Mouse (Mus musculus) MN1 (cell line): Measurements from ENCODE around the gene Mkrn2.
"Not testable (repeated sequence)": the region's sequence is repeated elsewhere in the genome, so short reads cannot be mapped to it uniquely, and the experiment has no call there.

Experiments used
- DNase-seq: peaks from one replicate; pipeline ENCODE4 v3.0.0-alpha.2; 2016; ENCODE audit warnings: low spot score

Mkrn2 gene

DNA sequence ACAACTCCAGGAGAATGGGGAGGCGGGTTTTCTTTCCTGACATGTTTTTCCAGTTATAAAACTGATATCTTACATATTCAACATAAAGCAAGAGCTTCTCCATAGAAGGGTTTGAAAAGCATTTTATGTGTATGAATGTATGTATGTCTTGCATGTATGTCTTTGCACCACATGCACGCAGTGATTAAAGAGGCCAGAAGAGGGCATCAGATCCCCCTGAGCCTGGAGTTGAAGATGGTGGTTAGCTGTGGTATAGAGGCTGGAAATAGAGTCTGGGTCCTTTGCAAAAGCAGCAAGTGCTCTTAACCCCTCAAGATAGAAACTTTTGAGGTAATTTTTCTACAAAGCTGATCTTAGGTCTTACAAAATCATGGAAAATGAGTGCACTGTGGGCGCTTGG, 7.4 kb downstream of the Mkrn2 start:
- DNase-seq, result no peak

DNA sequence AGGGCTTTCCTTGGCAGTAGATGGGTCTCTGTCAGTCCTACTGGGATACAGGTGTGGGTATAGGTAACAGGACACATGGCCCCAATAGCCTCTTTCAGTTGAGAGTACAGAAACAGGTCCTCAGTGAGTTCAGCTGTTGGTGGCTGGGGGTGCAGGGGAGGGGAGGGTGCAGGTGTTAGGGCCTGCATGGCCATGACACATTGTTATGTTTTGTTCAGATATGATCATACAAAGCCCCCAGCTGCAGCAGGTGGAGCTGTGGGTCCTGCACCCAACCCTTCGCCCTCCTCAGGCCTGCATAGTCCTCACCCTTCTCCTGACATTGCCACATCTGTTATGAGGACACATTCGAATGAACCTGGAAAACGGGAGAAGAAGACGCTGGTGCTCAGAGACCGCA, 8.6 kb downstream of the Mkrn2 start:
- no peak for DNase-seq

DNA sequence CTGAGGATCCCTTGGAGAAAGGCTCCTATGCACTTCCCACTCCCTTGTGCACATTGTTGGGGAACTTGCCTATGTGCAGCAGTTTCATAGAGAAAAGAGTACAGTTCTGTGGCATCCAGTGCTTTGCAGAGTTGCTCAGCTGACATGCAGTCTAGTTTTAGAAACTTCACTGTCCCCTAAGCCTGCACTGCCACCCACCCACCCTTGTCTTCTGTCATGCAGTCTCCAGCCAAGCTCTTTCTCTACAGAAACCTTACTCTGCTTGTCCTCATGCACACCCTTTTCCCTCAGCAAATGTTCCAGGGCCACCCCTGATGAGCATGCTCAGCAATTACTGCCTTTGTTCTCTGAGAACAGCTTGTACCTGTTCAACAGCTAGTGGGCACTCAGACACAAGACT, 12.1 kb downstream of the Mkrn2 start:
- DNase-seq, result no peak

DNA sequence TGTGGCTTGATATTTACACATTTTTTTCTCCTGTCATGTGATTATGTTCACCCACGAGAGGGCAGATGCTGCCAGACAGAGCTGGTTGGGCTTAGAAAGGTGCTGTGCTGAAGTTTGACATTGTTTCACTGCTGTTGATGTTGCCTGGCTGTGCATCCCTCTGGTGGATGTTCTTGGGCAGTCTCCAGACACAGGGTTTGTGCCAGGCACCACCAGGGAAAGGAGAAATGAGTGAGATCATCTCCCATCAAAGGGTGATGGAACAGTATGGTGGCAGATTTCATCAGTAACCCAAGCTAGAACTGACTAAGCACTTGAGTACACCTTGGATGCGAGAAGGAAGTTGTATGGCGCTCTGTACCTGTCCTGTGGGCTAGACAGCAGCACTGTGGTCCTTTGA, 14.3 kb downstream of the Mkrn2 start:
- DNase-seq, result peak; percentile 36

DNA sequence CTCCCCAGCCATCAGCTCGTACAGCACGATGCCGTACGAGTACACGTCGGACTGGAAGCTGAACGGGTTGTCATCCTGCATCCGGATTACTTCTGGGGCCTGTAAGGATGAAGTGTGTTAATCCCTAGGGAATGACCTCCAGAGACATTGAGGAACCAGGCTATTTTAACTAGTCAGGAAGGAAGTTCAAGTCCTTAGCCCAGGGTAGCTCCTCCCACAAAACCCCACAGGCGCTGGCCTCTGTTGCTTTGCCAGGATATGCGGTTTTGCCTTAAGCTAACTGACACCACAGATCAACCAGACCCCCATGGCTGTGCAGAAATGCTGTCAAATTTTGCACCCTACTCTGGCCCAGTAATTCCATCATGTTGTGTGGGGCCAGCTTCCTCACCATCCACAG, 18.1 kb downstream of the Mkrn2 start:
- DNase-seq, result no peak

DNA sequence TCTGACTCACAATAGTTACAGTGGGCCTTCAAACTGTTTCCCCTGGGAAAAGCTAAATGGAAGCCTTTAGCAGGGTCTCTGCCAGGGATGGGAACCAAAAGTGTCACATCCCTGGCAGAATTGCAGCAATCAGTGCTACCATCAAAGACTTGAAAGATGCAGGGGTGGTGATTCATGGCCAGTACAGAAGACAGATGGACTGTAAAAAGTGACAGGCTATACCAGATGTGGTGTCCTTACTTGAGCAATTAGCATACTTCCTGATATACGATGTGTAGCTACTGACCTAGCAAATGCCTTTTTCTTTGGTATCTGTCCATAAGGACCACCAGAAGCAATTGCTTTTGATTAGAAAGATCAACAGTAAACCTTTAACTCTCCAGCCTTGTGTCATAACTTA, 19.2 kb downstream of the Mkrn2 start:
- DNase-seq, result peak; percentile 55

DNA sequence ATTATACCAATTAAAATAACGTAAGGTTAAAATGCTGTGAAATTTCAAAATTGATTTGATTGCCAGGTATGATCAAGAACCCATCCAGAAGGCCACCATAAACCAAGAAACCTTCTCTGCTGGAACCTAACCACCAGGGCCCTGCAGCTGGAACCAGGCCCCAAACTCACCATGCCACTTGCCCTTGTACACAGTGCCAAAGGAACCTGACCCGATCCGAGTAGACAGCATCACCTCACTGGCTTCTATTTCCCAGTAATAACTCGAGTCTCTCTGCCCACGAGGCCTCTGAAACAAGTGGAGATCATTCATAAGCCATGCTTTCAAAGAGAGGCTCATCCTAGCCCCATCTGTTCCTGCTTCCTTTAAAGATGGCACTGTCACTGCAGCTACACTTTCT, 24.4 kb downstream of the Mkrn2 start:
- no peak for DNase-seq

DNA sequence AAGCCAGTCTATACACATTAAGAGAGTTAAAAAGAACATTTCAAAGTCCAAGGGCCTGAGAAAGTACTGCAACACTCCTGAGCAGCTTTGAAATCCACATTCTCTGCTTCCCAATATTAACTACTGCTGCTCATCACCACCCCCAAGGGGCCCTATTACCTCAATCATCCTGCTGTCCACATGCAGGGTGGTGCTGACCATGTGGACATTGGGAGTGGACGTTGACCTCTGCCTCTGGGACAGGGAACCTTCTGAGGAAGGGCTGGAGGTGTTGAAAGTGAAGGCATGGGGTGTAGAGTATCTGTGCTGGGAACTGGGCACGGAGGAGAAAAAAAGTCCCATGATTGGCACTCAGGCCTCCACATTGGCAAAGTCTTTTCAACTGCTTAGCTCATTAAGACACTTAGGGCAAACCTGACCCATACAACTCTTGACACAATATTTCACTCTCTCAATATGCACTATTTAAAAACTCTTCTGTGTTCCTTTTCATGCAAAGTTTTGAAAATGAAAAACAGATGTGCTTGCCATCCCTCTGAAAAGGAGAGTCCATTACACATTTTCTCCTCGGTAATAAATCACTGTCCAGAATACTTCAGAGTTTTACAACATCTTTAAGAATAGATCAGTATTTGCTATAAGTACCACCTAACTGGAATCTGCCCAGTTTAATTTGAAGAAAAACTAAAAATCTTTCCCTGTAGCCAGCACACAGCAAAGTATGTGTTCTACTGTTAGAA, 29.5 kb downstream of the Mkrn2 start:
- no peak for DNase-seq

DNA sequence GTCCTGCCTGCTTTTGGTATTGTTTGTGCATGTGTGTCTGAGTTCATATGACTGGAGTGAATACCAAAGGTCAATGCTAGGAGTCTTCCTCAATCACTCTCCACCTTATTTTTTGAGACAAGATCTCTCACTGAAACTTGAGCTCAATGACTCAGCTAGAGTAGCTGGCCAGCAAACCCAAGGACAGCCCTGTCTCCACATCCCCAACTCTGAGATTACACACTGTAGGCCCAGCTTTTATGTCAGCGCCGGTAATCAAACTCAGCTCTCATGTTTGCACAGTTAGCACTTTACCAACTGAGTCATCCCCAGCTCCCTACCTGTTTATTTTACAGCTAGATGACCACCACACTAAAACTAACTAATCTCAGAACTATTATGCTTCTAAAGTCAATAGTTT, 32.3 kb downstream of the Mkrn2 start:
- DNase-seq, result no peak

DNA sequence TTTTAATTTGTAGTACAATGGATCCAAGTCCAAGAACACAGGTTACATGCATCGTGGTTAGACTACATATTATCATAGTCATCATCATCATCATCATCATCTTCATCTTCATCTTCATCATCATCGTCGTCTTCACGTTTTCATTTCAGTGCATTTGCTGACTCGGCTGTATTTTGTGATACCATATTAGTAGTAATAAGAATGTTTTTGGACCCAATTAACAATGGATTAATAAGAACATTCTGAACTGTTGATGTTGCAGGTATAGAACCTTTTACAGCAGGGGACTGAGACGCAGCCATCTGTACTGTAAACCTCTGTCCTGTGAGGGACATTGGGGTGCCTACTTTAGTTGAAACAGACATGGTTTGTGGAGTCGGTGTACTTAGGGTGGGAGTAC, 36.5 kb downstream of the Mkrn2 start:
- not testable (repeated sequence) for DNase-seq

DNA sequence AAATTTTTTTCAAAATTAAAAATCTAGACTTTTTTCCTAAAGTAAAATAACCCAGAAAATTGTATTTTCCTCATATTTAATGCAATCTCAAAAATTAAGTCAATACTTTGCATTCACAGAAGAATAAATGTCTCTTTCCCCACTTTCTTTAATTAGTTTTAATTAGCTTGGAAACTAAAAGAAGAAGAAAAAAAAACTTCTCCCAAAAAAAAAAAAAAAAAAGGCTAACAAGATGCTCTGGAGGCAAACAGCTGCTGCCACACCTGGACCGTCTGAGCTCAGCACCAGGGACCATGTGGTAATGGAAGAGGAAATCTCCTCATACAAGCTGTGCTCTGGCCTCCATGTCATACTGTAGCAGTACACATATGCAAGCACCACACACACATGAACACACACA, 41.6 kb downstream of the Mkrn2 start:
- no peak for DNase-seq

DNA sequence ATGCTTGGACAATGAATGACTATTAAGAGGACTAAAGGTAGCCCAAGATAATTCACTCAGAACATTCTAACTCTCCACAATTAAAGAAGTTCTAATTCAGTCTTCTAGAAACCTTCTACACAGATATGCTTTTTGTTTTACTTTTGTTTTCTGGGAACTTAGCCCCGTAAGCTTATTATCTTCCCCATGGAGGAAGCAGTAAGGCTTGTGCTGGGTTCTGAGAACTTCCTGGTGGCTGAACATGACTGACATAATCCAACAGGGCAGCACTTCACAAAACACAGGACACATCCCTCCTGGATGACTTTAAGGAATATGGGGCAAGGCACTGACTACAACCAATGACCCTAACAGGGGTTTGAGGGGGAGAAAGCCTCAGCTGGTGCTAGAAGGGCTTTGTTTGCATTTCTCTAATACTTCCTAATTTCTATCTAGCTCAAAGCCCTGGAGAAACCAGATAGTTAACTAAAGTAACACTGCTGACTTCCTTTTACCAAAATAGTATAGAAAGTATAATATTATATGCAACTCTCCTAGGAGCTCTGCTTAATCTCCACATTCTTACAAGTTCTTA, 48.2 kb downstream of the Mkrn2 start:
- DNase-seq, result no peak

DNA sequence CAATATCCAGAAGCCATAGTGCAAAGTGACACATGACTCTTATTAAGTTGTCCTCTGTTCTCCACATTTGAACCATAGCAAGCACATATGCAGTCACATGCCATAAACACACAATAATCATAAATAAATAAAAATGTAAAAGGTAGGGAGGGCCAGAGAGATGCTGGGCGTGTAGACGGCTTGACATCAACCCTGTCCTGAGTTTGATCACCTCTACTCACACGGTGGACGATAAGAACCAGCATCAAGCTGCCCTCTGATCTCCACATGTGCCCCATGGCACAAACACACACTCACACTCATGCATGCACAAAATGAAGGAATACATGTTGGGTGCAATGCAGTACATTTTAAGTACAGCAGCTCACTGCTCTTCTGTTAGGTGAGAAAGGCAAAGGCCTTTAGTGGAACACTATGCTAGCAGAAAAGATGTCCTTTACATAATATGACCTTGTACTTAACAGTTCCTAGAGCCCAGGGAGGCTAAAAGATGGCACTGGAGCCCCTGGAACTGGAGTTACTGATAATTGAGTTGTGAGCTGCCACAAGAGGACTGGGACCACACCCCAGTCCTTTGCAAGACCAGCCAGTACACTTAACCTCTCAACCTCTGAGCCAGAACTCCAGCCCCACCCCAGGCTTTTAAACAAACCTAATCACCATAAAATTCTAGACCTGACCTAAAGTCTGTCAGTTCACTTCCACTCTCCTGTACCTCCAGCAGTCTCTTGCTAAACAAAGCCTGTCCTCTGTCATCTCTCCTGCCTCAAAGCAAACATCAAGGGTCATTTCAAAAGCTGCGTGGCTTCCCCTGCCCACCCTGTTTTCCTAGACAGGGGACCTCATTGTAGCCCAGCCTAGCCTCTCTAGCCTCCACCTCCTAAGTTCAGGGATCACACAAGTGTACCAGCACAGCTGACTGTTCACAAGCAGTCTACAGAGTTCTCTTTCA, 49.0 kb downstream of the Mkrn2 start:
- peak; percentile 27 for DNase-seq

DNA sequence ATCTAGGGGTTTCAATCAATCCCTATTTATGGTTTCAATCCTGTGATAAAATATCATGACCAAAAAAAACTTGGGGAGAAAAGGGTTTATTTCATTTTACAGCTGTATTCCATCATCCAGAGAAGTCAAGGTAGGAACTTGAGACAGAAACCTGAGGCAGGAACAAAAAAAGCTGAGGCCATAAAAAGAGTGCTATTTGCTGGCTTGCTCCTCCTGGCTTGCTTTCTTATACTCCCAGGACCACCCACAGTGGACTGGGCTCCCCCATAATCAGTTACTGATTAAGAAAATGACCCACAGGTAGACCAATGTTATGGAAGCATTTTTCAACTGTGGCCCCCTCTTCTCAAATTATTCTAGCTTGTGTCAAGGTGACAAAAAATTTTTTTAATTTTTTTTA, 50.0 kb downstream of the Mkrn2 start:
- no peak for DNase-seq

DNA sequence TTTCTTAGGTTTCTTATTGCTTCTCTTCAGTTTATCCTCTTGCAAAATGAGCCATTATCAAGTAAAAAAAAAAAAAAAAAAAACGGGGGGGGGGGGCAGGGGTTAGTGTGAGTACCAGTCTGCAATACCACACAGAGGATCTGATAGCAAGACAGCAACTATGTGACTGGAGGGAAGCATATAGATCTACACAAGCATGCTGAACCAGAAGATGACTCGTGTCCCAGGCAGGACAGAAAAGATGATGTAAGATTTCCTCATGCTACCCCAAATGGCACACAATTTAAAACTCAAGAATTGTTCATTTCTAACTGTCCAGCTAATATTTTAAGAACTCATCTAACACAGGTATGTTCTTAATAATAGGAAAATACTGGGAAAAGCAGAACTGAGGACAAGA, 52.2 kb downstream of the Mkrn2 start:
- DNase-seq, result no peak

DNA sequence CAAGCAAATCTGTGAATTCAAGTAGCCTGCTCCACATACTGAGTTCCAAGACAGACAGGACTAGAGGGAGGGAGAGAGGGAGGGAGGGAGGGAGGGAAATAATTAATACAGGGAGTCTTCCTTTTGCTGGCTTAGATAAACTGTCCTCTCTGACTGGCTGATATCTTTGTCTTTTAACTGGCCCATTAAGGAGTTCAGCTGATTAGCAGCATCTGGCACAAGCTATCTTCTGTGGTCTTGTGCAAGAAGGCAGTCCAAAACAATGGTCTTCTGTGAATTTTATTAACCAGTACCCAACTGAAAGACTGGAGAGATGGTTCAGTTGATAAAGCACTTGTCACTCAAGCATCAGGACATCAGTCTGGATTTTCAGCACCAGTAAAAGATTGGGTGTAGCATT, 57.1 kb downstream of the Mkrn2 start:
- peak; percentile 20 for DNase-seq

DNA sequence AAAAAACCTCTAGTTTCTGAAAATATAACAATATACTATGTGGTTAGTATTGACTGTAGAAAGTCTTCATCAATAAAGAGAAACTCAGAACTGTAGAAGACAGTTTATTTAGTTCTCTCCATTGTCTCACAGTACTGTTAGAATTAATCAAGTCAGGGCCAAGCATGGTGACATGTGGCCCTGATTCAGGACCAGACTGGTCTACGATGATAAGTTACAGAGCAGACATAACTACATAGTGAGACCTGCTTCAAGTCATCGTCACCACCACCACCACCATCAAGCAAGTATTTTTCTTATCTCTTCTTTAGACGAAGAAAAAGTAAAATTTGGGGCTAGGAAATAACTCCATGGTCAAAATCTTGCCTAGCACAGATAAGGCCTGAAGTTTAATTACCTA, 62.6 kb downstream of the Mkrn2 start:
- DNase-seq, result no peak

DNA sequence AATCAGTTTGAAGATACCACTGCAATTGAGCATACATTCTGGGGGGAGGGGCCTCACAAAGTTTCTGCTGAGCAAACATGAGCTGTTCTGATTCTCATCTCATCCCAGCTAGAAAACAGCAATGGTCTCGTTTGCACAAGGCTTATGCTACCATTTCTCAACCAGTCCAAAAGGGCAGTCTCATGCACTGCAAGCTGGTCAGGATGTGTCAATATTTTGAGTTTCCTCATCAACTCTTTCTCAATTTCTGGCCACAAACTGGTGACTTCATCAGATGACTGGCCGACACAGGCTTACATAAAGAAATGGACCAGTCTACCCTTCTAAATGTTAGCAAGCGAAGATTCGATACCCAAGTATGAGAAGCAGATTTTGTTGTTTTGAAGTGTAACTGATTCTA, 64.9 kb downstream of the Mkrn2 start:
- no peak for DNase-seq
